Mouse (Mus musculus): ENCODE results near the gene Olfr90. TPM values are rescaled to one million over a fixed set of nuclear protein-coding genes. Genes with fewer than 3 reads are reported as not detected.

Gene Olfr90
- total RNA-seq, 1 experiment, result 0.22 TPM

DNA sequence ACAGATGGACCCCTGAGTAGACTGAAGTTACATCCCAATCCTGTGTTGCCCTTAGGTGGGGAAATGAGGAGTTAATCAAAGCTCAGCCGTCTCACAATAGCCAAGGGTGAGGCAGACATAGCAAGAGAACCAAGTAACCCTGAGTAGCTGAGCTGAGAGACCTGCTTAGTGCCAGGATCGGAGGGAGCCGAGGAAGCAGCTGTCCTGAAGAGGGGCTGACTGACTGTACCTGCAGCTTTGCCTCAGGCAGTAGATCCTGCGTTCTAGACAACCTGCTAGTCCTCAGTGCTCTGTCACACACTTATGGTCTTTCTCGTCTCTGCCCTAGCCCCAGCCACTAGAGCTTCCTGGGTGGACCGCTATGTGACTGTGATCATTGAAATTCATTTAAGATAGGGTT, 13.1 kb downstream of the Olfr90 start:
- DNase-seq (ENCODE audit: low read depth, low spot score), result no peak
- Histone ChIP-seq H3K27ac (ENCODE audit: insufficient read depth, low read depth, low read length, poor library complexity, severe bottlenecking) (peak overlapping the region; percentile 37), H3K9me3 (ENCODE audit: control insufficient read depth, insufficient read depth, low read depth, low read length) (no peaks in the 10 kb centered on the region), H3K4me3 (ENCODE audit: insufficient read depth in 1 of 2, low read depth in 1 of 2, low read length in 2 of 2, poor library complexity in 1 of 2, severe bottlenecking in 1 of 2) (no peak overlapping the region), H3K36me3 (ENCODE audit: control insufficient read depth, insufficient read depth, low read length, poor library complexity, severe bottlenecking) (peaks cover 51% of the 10 kb centered on the region), H3K4me1 (ENCODE audit: control insufficient read depth in 2 of 2, insufficient read depth in 2 of 2, low read length in 2 of 2, poor library complexity in 1 of 2) (peaks cover 22 to 24% of the 10 kb centered on the region in 2 experiments), H3K9ac (ENCODE audit: insufficient read depth, low read depth, low read length, poor library complexity, severe bottlenecking) (peak overlapping the region; percentile 9; the same call in 1 of the 2 replicates)
- TF ChIP-seq MAFK (IDR thresholded peaks at IDR 0.05; ENCODE audit: insufficient read depth, low read depth, low read length), result no peak
- no peak for TF ChIP-seq HCFC1 (IDR thresholded peaks at IDR 0.05; ENCODE audit: borderline replicate concordance, insufficient read depth, low read length)
- no peak for TF ChIP-seq ZNF384 (IDR thresholded peaks at IDR 0.05; ENCODE audit: low read depth, low read length)
- TF ChIP-seq ZC3H11A (IDR thresholded peaks at IDR 0.05; ENCODE audit: borderline replicate concordance, low read depth, low read length), result no peak
- TF ChIP-seq CHD2 (IDR thresholded peaks at IDR 0.05; ENCODE audit: low read depth, low read length), result no peak
- in situ Hi-C loops (cut with MboI; ENCODE audit: low sequenced_read_pairs in 2 of 2, unreplicated experiment in 2 of 2), result no loop called here

DNA sequence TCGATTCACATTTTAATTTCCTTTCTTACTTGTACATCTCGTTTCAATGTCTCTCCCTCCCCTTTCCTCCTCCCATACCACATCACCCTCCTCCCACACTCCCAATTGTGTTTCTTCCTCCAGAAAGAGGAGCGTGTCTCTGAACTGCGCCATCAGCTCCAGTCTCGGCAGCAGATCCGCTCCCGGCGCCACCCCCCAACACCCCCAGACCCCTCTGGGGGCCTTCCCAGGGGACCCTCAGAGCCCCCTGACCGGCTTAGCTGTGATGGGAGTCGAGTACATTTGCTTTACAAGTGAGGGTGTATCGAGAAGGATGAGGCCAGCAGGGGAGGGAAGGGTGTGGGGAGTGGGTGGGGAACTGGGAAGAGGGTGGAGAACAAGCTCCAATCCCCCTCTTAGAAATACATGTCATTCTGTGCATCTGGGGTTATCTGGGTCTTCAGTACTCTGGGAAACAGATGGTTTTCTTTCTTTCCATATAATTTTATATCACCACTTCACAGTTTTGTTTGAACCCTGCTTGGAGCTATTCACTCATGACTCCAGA, 15.5 kb downstream of the Olfr90 start:
- no peak for TF ChIP-seq ZNF384 (IDR thresholded peaks at IDR 0.05; ENCODE audit: low read depth, low read length)
- in situ Hi-C loops (cut with MboI; ENCODE audit: low sequenced_read_pairs in 2 of 2, unreplicated experiment in 2 of 2), result no loop called here
- Histone ChIP-seq H3K9me3 (ENCODE audit: control insufficient read depth, insufficient read depth, low read depth, low read length) (no peaks in the 10 kb centered on the region), H3K27ac (ENCODE audit: insufficient read depth, low read depth, low read length, poor library complexity, severe bottlenecking) (peak overlapping the region; percentile 87), H3K4me1 (ENCODE audit: control insufficient read depth in 2 of 2, insufficient read depth in 2 of 2, low read length in 2 of 2, poor library complexity in 1 of 2) (peaks cover 15 to 24% of the 10 kb centered on the region in 2 experiments), H3K9ac (ENCODE audit: insufficient read depth, low read depth, low read length, poor library complexity, severe bottlenecking) (peak overlapping the region; percentile 62; the same call in 1 of the 2 replicates), H3K4me3 (ENCODE audit: insufficient read depth in 1 of 2, low read depth in 1 of 2, low read length in 2 of 2, poor library complexity in 1 of 2, severe bottlenecking in 1 of 2) (peak overlapping the region; percentile 38 to 43; a peak in 2 of 4 replicates), H3K36me3 (ENCODE audit: control insufficient read depth, insufficient read depth, low read length, poor library complexity, severe bottlenecking) (peaks cover 72% of the 10 kb centered on the region)
- no peak for DNase-seq (ENCODE audit: low read depth, low spot score)

- no peak for DNase-seq (ENCODE audit: low read depth, low spot score)
- peak overlapping the region; percentile 87 for H3K27ac ChIP-seq (ENCODE audit: insufficient read depth, low read depth, low read length, poor library complexity, severe bottlenecking)
- no peak for TF ChIP-seq ZC3H11A (IDR thresholded peaks at IDR 0.05; ENCODE audit: borderline replicate concordance, low read depth, low read length)
- no peak for TF ChIP-seq MAFK (IDR thresholded peaks at IDR 0.05; ENCODE audit: insufficient read depth, low read depth, low read length)
- no peak for TF ChIP-seq ZNF384 (IDR thresholded peaks at IDR 0.05; ENCODE audit: low read depth, low read length)
- TF ChIP-seq CHD2 (IDR thresholded peaks at IDR 0.05; ENCODE audit: low read depth, low read length), result no peak
- TF ChIP-seq HCFC1 (IDR thresholded peaks at IDR 0.05; ENCODE audit: borderline replicate concordance, insufficient read depth, low read length), result no peak
- in situ Hi-C loops (cut with MboI; ENCODE audit: low sequenced_read_pairs in 2 of 2, unreplicated experiment in 2 of 2), result no loop called here
- H3K4me3 ChIP-seq (ENCODE audit: insufficient read depth in 1 of 2, low read depth in 1 of 2, low read length in 2 of 2, poor library complexity in 1 of 2, severe bottlenecking in 1 of 2), result peak overlapping the region; percentile 38 to 43; a peak in 3 of 4 replicates
- H3K36me3 ChIP-seq (ENCODE audit: control insufficient read depth, insufficient read depth, low read length, poor library complexity, severe bottlenecking), result peaks cover 76% of the 10 kb centered on the region
- peaks cover 9 to 22% of the 10 kb centered on the region in 2 experiments for H3K4me1 ChIP-seq (ENCODE audit: control insufficient read depth in 2 of 2, insufficient read depth in 2 of 2, low read length in 2 of 2, poor library complexity in 1 of 2)
- H3K9ac ChIP-seq (ENCODE audit: insufficient read depth, low read depth, low read length, poor library complexity, severe bottlenecking), result no peak overlapping the region; the same call in 1 of the 2 replicates
- H3K9me3 ChIP-seq (ENCODE audit: control insufficient read depth, insufficient read depth, low read depth, low read length), result no peaks in the 10 kb centered on the region
Observed at GRCm38 (mm10) chr17:37072080-37072729, 16.1 kb downstream of the Olfr90 start.

GRCm38 (mm10) chr17:37070121-37070520, 18.2 kb downstream of the Olfr90 start:
- H3K36me3 ChIP-seq (ENCODE audit: control insufficient read depth, insufficient read depth, low read length, poor library complexity, severe bottlenecking), result peaks cover 73% of the 10 kb centered on the region
- H3K9me3 ChIP-seq (ENCODE audit: control insufficient read depth, insufficient read depth, low read depth, low read length), result no peaks in the 10 kb centered on the region
- in situ Hi-C loops (cut with MboI; ENCODE audit: low sequenced_read_pairs in 2 of 2, unreplicated experiment in 2 of 2), result no loop called here
- peak overlapping the region; percentile 26; the same call in 1 of the 2 replicates for H3K27ac ChIP-seq (ENCODE audit: insufficient read depth, low read depth, low read length, poor library complexity, severe bottlenecking)
- H3K4me3 ChIP-seq (ENCODE audit: insufficient read depth in 1 of 2, low read depth in 1 of 2, low read length in 2 of 2, poor library complexity in 1 of 2, severe bottlenecking in 1 of 2), result no peak overlapping the region
- no peak overlapping the region for H3K9ac ChIP-seq (ENCODE audit: insufficient read depth, low read depth, low read length, poor library complexity, severe bottlenecking)
- no peak for DNase-seq (ENCODE audit: low read depth, low spot score)
- TF ChIP-seq ZNF384 (IDR thresholded peaks at IDR 0.05; ENCODE audit: low read depth, low read length) (no peak), HCFC1 (IDR thresholded peaks at IDR 0.05; ENCODE audit: borderline replicate concordance, insufficient read depth, low read length) (no peak), MAFK (IDR thresholded peaks at IDR 0.05; ENCODE audit: insufficient read depth, low read depth, low read length) (no peak), ZC3H11A (IDR thresholded peaks at IDR 0.05; ENCODE audit: borderline replicate concordance, low read depth, low read length) (no peak), CHD2 (IDR thresholded peaks at IDR 0.05; ENCODE audit: low read depth, low read length) (no peak)
- peaks cover 9 to 13% of the 10 kb centered on the region in 2 experiments for H3K4me1 ChIP-seq (ENCODE audit: control insufficient read depth in 2 of 2, insufficient read depth in 2 of 2, low read length in 2 of 2, poor library complexity in 1 of 2)

Data from ES-E14 (cell line).